Mouse (Mus musculus) left cerebral cortex, postnatal 25 days (tissue): ENCODE measurements at regions not wholly inside any gene's neighbourhood (a gene's known extent, or its start where the extent isn't known, plus 50 kb on each side); places are given as distances from the start of the nearest gene placed in this dataset.

Experiments used
- DNase-seq, 2 experiments: peaks; one replicate each; pipeline ENCODE4 v3.0.0; 2022; ENCODE audit warnings: low spot score in 2 of 2, mixed read lengths in 1 of 2
- intact Hi-C: fragments of 180-260 bp; cut with DNase I; formaldehyde crosslinking; loops from one replicate; pipeline ENCODE4 v1.15.1; 2025

DNA sequence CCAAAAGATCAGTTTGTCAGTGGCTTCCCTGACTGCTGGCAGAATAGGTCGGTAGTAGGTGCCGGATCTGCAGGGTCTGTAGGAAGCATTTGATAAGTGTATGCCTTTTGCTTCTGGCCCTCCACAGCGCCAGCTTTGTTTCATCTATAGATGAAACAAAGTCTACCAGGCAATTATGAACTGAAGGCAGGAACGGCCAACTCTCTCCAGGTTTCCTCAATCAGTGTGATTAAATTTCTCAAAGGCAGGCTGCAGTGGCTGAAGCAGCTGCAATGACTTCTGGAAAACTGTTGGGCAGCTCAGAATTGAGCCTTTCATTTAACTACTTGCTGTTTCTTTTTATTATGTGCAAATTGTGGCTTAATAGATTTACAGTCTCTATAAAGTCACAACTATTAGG is 1526.1 kb downstream of the 4930444P10Rik start:
- DNase-seq: no peak
- intact Hi-C loops: no loop called here

DNA sequence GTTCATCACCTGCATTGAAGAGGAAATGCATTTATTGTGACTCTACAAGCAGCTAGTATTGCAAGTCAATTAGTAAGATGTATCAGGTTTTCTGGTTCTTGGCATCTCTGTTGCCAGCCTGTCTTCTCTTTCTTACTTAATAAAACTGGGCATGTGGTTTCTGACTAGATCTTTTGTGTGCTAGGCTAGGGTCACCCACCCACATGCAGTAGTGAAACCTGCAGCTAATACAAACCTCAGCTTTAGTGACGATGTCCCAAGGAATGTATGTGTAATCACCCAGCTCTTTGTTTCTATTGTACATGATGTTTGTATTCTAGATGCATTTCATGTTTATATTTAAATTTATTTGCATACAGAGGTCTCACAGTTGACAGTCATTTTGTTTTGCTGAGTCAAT is 1526.7 kb downstream of the 4930444P10Rik start:
- no peak for DNase-seq
- intact Hi-C loops: no loop called here
